Mouse (Mus musculus) stomach, postnatal 0 days (tissue): ENCODE data around the gene Tprkb.
A peak's percentile ranks its signal among the peaks of the same experiment; 100 is the strongest.
"Not testable (repeated sequence)": the region's sequence is repeated elsewhere in the genome, so short reads cannot be mapped to it uniquely, and the experiment has no call there.

Experiments used
- CTCF ChIP-seq: IDR thresholded peaks from 2 replicates; pipeline ENCODE4 v1.5.1; 2016; ENCODE audit warnings: antibody characterized with exemption, low read depth, mild to moderate bottlenecking, moderate library complexity
- EP300 ChIP-seq: optimal IDR thresholded peaks from 2 replicates; pipeline ENCODE3; 2016; ENCODE audit warnings: antibody characterized with exemption

DNA sequence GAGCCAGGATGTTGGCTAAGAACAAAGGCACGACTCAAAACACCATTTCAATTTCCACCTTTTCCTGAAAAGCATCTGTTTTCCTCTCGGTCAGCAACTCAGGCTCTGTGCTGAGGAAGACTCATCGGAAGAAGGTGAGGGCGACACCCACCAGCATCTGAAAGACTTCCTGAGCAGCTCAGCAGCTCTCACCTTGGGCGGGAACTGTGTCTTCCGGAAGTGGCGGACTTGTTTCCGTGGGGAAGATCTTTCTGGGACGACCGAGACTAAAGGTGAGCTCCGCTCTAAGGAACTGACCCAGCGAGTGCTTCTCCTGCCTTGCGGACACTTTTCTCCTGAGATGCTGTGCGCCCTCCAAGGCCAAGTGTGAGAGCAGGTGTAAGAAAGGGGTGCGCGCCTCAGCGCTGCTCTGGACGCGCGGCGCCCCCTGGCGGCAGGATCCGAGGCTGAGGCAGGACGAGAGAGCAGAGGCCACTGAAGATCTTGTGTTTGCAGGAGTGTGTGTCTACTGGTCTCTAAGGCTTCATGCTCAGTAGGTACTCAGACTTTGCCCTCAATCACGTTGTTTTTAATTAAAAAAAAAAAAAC, 16.5 kb upstream of the Tprkb start:
- peak; percentile 69 for TF ChIP-seq CTCF
- TF ChIP-seq EP300: not testable (repeated sequence)
